Mouse (Mus musculus) liver, embryonic 14.5 days (tissue): ENCODE measurements around the gene AW822073.

Experiments used
- CTCF ChIP-seq: IDR thresholded peaks from 2 replicates; pipeline ENCODE4 v1.5.1; 2016; ENCODE audit warnings: antibody characterized with exemption, low read depth, control low read depth
- EP300 ChIP-seq: IDR thresholded peaks from 2 replicates; pipeline ENCODE4 v1.6.1; 2016; ENCODE audit warnings: antibody characterized with exemption, low read depth

GRCm38 (mm10) chr10:58217366-58217765 lies 7.4 kb downstream of the AW822073 start:
- TF ChIP-seq CTCF (no peak), EP300 (no peak)
